Mouse (Mus musculus) neural tube, embryonic 14.5 days (tissue): Measurements from ENCODE around the gene Kif2c. TPM values are rescaled to one million over a fixed set of nuclear protein-coding genes. Genes with fewer than 3 reads are reported as not detected.
"Not testable (repeated sequence)": the region's sequence is repeated elsewhere in the genome, so short reads cannot be mapped to it uniquely, and the experiment has no call there.

ENCODE experiments used
- ATAC-seq: fragments of 200-750 bp; cut with Nextera tagmentation; 2 replicates; pipeline ENCODE4 v1.8.0; 2017; ENCODE audit warnings: low read depth, mild to moderate bottlenecking, moderate TSS enrichment, moderate library complexity
- H3K27ac ChIP-seq: fragments of 300-500 bp; sonication (generic); 2 replicates; pipeline ENCODE4 v1.5.1; 2014; ENCODE audit warnings: low read depth, mild to moderate bottlenecking, control low read depth, low read length, moderate library complexity, mixed read lengths
- H3K27me3 ChIP-seq: fragments of 300-500 bp; sonication (generic); 2 replicates; pipeline ENCODE4 v1.6.1; 2014; ENCODE audit warnings: low read length; ENCODE audit not compliant: control insufficient read depth, insufficient read depth
- H3K36me3 ChIP-seq: fragments of 300-500 bp; sonication (generic); 2 replicates; pipeline ENCODE4 v1.6.1; 2014; ENCODE audit warnings: low read length, mixed read lengths; ENCODE audit not compliant: control insufficient read depth, insufficient read depth
- H3K4me1 ChIP-seq: fragments of 300-500 bp; sonication (generic); 2 replicates; pipeline ENCODE4 v1.6.1; 2014; ENCODE audit warnings: low read length; ENCODE audit not compliant: control insufficient read depth, insufficient read depth
- H3K4me2 ChIP-seq: fragments of 300-500 bp; sonication (generic); 2 replicates; pipeline ENCODE4 v1.6.1; 2014; ENCODE audit warnings: mild to moderate bottlenecking, low read depth, low read length, control low read depth
- H3K4me3 ChIP-seq: fragments of 300-500 bp; sonication (generic); 2 replicates; pipeline ENCODE4 v1.5.1; 2014; ENCODE audit warnings: low read depth, low read length, control low read depth, mixed read lengths
- H3K9ac ChIP-seq: fragments of 300-500 bp; sonication (generic); replicated peaks from 2 replicates; pipeline ENCODE4 v1.6.1; 2014; ENCODE audit warnings: low read depth, mild to moderate bottlenecking, control low read depth, low read length, mixed read lengths
- H3K9me3 ChIP-seq: fragments of 300-500 bp; sonication (generic); 2 replicates; pipeline ENCODE4 v1.6.1; 2016; ENCODE audit warnings: low read length; ENCODE audit not compliant: control insufficient read depth
- WGBS: fragments of 180-500 bp; shearing (Covaris S2); extraction: QIAGEN DNeasy Blood & Tissue Kit; methylation state at CpG from one replicate; pipeline ENCODE4 v1.1.7; 2014; 5-methylcytosine and 5-hydroxymethylcytosine counted together
- polyA plus RNA-seq: library from polyadenylated mRNA; unstranded; fragments of >200 nt; fragmentation: Nextera tagmentation; extraction: Ambion mirVana; gene quantifications from 2 replicates; pipeline ENCODE4 v1.2.1, GENCODE M21; 2014

Gene Kif2c
- polyA plus RNA-seq, 1 experiment from 2014 or later, result 3.5 TPM

- H3K9me3 ChIP-seq, result no peaks in the 10 kb centered on the region
- no peaks in the 10 kb centered on the region for H3K36me3 ChIP-seq
- ATAC-seq, result no peak
- H3K27me3 ChIP-seq, result no peaks in the 10 kb centered on the region
- no peaks in the 10 kb centered on the region for H3K4me1 ChIP-seq
- H3K27ac ChIP-seq, result no peak overlapping the region
- H3K4me2 ChIP-seq, result no peak overlapping the region
- WGBS, result 76% methylated on average over 7 of the region's 7 CpGs
- H3K9ac ChIP-seq, result no peak overlapping the region
- H3K4me3 ChIP-seq, result no peak overlapping the region
Observed at GRCm38 (mm10) chr4:117190660-117191059, 8.2 kb upstream of the Kif2c start.

DNA sequence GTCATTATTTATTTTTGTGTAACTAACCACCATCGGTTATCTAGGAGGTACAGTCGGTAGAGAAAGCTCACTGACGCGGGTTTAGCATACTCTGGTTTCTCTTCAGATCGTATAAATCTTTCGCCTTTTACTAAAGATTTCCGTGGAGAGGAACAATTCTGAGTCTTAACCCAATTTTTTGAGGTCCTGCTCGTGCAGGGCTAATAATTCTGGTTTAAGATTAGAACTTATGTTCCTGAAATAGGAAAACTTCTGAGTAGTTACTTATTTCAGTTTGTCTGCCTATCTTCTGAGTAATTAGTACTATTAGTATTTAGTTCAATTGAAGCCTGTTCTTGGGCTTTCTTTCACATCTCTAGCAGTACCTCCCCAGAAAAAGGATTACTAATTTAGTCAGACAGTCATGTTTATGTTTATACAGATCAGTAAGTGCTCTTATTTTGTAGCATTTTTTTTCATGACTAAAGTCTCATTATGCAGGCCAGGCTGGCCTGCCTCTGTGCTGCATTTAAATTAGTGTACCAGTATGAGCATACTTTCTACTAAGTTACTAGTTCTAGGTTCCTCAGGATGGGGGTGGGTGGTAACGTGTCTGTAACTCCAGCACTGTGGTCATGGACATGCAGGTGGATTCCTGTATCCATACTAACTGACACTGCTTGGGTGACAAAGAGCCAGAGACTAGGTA, 7.6 kb upstream of the Kif2c start:
- H3K27me3 ChIP-seq, result no peaks in the 10 kb centered on the region
- H3K4me2 ChIP-seq, result peak overlapping the region; percentile 35; the same call in 1 of the 2 replicates
- ATAC-seq, result peak; percentile 85
- H3K27ac ChIP-seq, result peak overlapping the region; percentile 25; the same call in 1 of the 2 replicates
- peak overlapping the region; percentile 43; the same call in 1 of the 2 replicates for H3K9ac ChIP-seq
- WGBS, result under 1% methylated on average over 9 of the region's 9 CpGs
- no peaks in the 10 kb centered on the region for H3K4me1 ChIP-seq
- peak overlapping the region; percentile 4; the same call in 1 of the 2 replicates for H3K4me3 ChIP-seq
- no peaks in the 10 kb centered on the region for H3K9me3 ChIP-seq
- H3K36me3 ChIP-seq, result no peaks in the 10 kb centered on the region

GRCm38 (mm10) chr4:117189382-117189855, 7.0 kb upstream of the Kif2c start:
- Histone ChIP-seq H3K27ac (peak overlapping the region; percentile 1; the same call in 1 of the 2 replicates), H3K9me3 (no peaks in the 10 kb centered on the region), H3K4me1 (no peaks in the 10 kb centered on the region), H3K4me2 (peak overlapping the region; percentile 35; the same call in 1 of the 2 replicates), H3K4me3 (peak overlapping the region; percentile 4; the same call in 1 of the 2 replicates), H3K9ac (peak overlapping the region; percentile 43; the same call in 1 of the 2 replicates), H3K36me3 (no peaks in the 10 kb centered on the region), H3K27me3 (no peaks in the 10 kb centered on the region)
- peak; percentile 68 for ATAC-seq
- WGBS, result 1% methylated on average over 16 of the region's 16 CpGs

DNA sequence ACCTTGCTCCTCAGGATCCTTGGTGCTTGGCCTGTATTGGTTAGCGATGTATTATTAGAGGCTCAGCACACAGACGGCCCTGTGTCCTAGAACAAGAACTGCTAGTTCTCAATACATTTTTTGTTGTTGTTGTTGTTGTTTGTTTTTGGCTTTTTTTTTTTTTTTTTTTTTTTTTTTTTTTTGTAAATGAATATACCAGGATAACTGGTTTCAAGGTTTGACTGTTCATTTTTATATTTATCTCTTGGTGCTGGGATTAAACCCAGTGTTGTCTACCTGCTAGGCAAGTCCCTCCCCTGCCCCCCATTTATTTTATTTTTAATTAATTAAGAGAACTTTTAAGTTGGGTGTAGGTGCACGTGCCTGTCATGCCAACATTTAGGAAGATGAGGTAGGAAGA, 6.5 kb upstream of the Kif2c start:
- Histone ChIP-seq H3K9ac (no peak overlapping the region; the same call in 1 of the 2 replicates), H3K27ac (no peak overlapping the region), H3K27me3 (no peaks in the 10 kb centered on the region), H3K4me3 (peak overlapping the region; percentile 4; the same call in 1 of the 2 replicates), H3K9me3 (no peaks in the 10 kb centered on the region), H3K4me1 (no peaks in the 10 kb centered on the region), H3K4me2 (peak overlapping the region; percentile 35; the same call in 1 of the 2 replicates), H3K36me3 (no peaks in the 10 kb centered on the region)
- no peak; the same call in 1 of the 2 replicates for ATAC-seq
- WGBS, result 57% methylated on average over 3 of the region's 3 CpGs

GRCm38 (mm10) chr4:117182759-117183096, 289 bp upstream of the Kif2c start:
- H3K36me3 ChIP-seq, H3K4me1 ChIP-seq, H3K27me3 ChIP-seq, H3K9me3 ChIP-seq: not testable (repeated sequence)
- WGBS, result 10% methylated on average over 9 of the region's 9 CpGs
- Histone ChIP-seq H3K4me2 (peak overlapping the region; percentile 87), H3K9ac (peak overlapping the region; percentile 44), H3K27ac (peak overlapping the region; percentile 67), H3K4me3 (peak overlapping the region; percentile 46)
- peak; percentile 45; the same call in 1 of the 2 replicates for ATAC-seq

- Histone ChIP-seq H3K9me3 (no peaks in the 10 kb centered on the region), H3K4me3 (no peak overlapping the region), H3K4me2 (no peak overlapping the region), H3K27ac (no peak overlapping the region), H3K36me3 (no peaks in the 10 kb centered on the region), H3K9ac (no peak overlapping the region), H3K27me3 (no peaks in the 10 kb centered on the region), H3K4me1 (no peaks in the 10 kb centered on the region)
- 92% methylated on average over 5 of the region's 5 CpGs for WGBS
- ATAC-seq, result no peak
Observed at GRCm38 (mm10) chr4:117169936-117170335, 12.5 kb downstream of the Kif2c start.

- Histone ChIP-seq H3K27me3 (no peaks in the 10 kb centered on the region), H3K4me1 (no peaks in the 10 kb centered on the region), H3K27ac (no peak overlapping the region), H3K36me3 (no peaks in the 10 kb centered on the region), H3K4me2 (no peak overlapping the region), H3K9me3 (no peaks in the 10 kb centered on the region), H3K9ac (no peak overlapping the region), H3K4me3 (no peak overlapping the region)
- WGBS, result 60% methylated on average over 4 of the region's 4 CpGs
- ATAC-seq, result 0 out of 2 replicates have a peak, but pooled peaks have one; percentile 28
Observed at GRCm38 (mm10) chr4:117161183-117161582, 21.3 kb downstream of the Kif2c start.

DNA sequence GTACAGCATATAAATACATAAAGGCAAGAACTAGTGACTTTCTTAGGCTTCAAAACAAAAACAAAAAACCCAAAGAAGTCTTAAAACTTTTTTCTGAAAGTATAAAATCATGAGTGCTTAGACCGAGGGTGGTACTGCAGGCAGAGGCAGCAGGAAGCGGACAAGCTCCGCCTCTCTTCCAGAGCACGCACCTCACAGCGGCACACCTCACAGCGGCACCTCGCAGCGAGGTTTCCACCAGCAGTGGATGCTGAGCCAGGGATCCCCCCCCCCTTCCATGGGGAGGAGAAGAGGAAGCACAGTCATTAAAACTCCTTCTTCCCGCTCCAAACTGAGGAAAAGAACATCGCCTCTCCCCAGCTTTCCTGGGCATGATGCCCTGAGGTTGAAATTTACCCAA, 22.8 kb downstream of the Kif2c start:
- Histone ChIP-seq H3K36me3 (no peaks in the 10 kb centered on the region), H3K4me1 (no peaks in the 10 kb centered on the region), H3K9ac (no peak overlapping the region), H3K4me3 (no peak overlapping the region), H3K27ac (no peak overlapping the region), H3K27me3 (no peaks in the 10 kb centered on the region), H3K4me2 (no peak overlapping the region), H3K9me3 (no peaks in the 10 kb centered on the region)
- WGBS, result 90% methylated on average over 10 of the region's 10 CpGs
- ATAC-seq, result no peak

DNA sequence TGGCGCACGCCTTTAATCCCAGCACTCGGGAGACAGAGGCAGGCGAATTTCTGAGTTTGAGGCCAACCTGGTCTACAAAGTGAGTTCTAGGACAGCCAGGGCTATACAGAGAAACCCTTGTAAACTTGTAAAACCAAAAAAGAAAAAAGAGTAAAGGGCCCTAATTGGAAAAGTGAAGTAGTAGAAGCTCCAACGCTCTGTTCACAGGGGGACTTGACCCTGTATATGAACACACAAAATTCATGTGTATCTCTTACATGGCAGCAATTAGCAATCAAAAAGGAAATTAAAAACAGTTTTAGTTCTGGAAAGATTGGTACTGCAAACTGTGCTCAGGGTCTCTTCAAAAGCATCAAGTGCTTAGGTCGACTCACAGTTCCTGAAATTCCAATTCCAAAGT, 26.1 kb downstream of the Kif2c start:
- H3K36me3 ChIP-seq, result peaks cover 28% of the 10 kb centered on the region
- H3K4me1 ChIP-seq, result no peaks in the 10 kb centered on the region
- peak overlapping the region; percentile 97 for H3K4me2 ChIP-seq
- H3K9ac ChIP-seq, result peak overlapping the region; percentile 95
- peak overlapping the region; percentile 96 for H3K4me3 ChIP-seq
- no peak; the same call in 1 of the 2 replicates for ATAC-seq
- WGBS, result 27% methylated on average over 6 of the region's 6 CpGs
- H3K27ac ChIP-seq, result peak overlapping the region; percentile 92
- H3K27me3 ChIP-seq, result no peaks in the 10 kb centered on the region
- H3K9me3 ChIP-seq, result no peaks in the 10 kb centered on the region
